Mouse (Mus musculus) intestine, embryonic 14.5 days (tissue): ENCODE measurements around the gene Tbata. TPM values are rescaled to one million over a fixed set of nuclear protein-coding genes. Genes with fewer than 3 reads are reported as not detected.

Source experiments
- ATAC-seq: fragments of 200-750 bp; cut with Nextera tagmentation; replicated peaks from 2 replicates; pipeline ENCODE4 v1.8.0; 2017; ENCODE audit warnings: low read depth, moderate number of reproducible peaks, moderate TSS enrichment, moderate library complexity; ENCODE audit not compliant: low FRiP score, low TSS enrichment
- DNase-seq: peaks from one replicate; pipeline ENCODE4 v3.0.0-alpha.2; 2018; ENCODE audit warnings: low spot score
- H3K27ac ChIP-seq: fragments of 300-500 bp; sonication (generic); 2 replicates; pipeline ENCODE4 v1.5.1; 2014; ENCODE audit warnings: low read depth, mild to moderate bottlenecking, control low read depth
- H3K27me3 ChIP-seq: fragments of 300-500 bp; sonication (generic); replicated peaks from 2 replicates; pipeline ENCODE4 v1.6.1; 2014; ENCODE audit warnings: low read length, control low read depth; ENCODE audit not compliant: control insufficient read depth, insufficient read depth
- H3K36me3 ChIP-seq: fragments of 300-500 bp; sonication (generic); 2 replicates; pipeline ENCODE4 v1.6.1; 2014; ENCODE audit warnings: low read length, control low read depth; ENCODE audit not compliant: control insufficient read depth, insufficient read depth
- H3K4me1 ChIP-seq: fragments of 300-500 bp; sonication (generic); replicated peaks from 2 replicates; pipeline ENCODE4 v1.6.1; 2014; ENCODE audit warnings: low read length, control low read depth, mixed read lengths; ENCODE audit not compliant: control insufficient read depth, insufficient read depth
- H3K4me2 ChIP-seq: fragments of 300-500 bp; sonication (generic); 2 replicates; pipeline ENCODE4 v1.6.1; 2014; ENCODE audit warnings: low read length
- H3K4me3 ChIP-seq: fragments of 300-500 bp; sonication (generic); 2 replicates; pipeline ENCODE4 v1.5.1; 2014; ENCODE audit warnings: low read depth, low read length, control low read depth, mixed read lengths
- H3K9ac ChIP-seq: fragments of 300-500 bp; sonication (generic); 2 replicates; pipeline ENCODE4 v1.6.1; 2014; ENCODE audit warnings: mild to moderate bottlenecking, low read length
- H3K9me3 ChIP-seq: fragments of 300-500 bp; sonication (generic); 2 replicates; pipeline ENCODE4 v1.6.1; 2016; ENCODE audit warnings: low read length, control low read depth; ENCODE audit not compliant: control insufficient read depth
- WGBS: fragments of 180-500 bp; shearing (Covaris S2); extraction: QIAGEN DNeasy Blood & Tissue Kit; methylation state at CpG from one replicate; pipeline ENCODE4 v1.1.7; 2014; 5-methylcytosine and 5-hydroxymethylcytosine counted together
- polyA plus RNA-seq: library from polyadenylated mRNA; unstranded; fragments of >200 nt; fragmentation: Nextera tagmentation; extraction: Ambion mirVana; gene quantifications from 2 replicates; pipeline ENCODE4 v1.2.1, GENCODE M21; 2014

The Tbata gene
- polyA plus RNA-seq, 1 experiment from 2014 or later: not detected

DNA sequence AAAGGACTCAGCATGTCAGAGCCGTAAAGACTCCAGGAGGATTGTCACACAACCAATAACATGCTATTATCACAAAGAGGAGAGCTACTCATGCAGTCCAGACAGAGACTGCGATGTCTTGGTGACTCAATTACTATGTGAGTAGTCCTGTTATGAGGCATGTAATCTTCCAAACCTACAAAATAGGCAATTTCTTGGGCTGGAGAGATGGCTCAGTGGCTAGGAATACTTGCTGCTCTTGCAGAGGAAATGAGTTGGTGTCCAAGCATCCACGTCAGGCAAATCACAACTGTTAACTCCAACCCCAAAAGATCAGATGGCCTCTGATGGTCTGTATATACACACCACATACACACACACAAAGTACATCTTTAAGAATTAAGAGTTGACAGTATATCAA is 16.1 kb upstream of the Tbata start:
- Histone ChIP-seq H3K9ac (no peak overlapping the region), H3K9me3 (no peaks in the 10 kb centered on the region), H3K4me2 (no peak overlapping the region), H3K36me3 (no peaks in the 10 kb centered on the region), H3K27ac (no peak overlapping the region), H3K4me3 (no peak overlapping the region), H3K4me1 (no peaks in the 10 kb centered on the region; the same call in 1 of the 2 replicates), H3K27me3 (no peaks in the 10 kb centered on the region)
- ATAC-seq (no peak), DNase-seq (no peak)
- WGBS: 82% methylated on average over 3 of the region's 3 CpGs

- no peak overlapping the region for H3K4me3 ChIP-seq
- H3K27me3 ChIP-seq: no peaks in the 10 kb centered on the region
- no peak overlapping the region for H3K9ac ChIP-seq
- H3K36me3 ChIP-seq: no peaks in the 10 kb centered on the region
- H3K4me1 ChIP-seq: no peaks in the 10 kb centered on the region
- H3K9me3 ChIP-seq: no peaks in the 10 kb centered on the region
- no peak for ATAC-seq
- WGBS: 96% methylated on average over 2 of the region's 2 CpGs
- H3K4me2 ChIP-seq: no peak overlapping the region
- no peak overlapping the region for H3K27ac ChIP-seq
- no peak for DNase-seq
Observed at GRCm38 (mm10) chr10:61156453-61156852, 15.3 kb upstream of the Tbata start.

GRCm38 (mm10) chr10:61158594-61158993 is 13.2 kb upstream of the Tbata start:
- no peak overlapping the region for H3K27ac ChIP-seq
- WGBS: 51% methylated on average over 3 of the region's 3 CpGs
- H3K9ac ChIP-seq: no peak overlapping the region
- no peaks in the 10 kb centered on the region for H3K36me3 ChIP-seq
- no peak overlapping the region for H3K4me3 ChIP-seq
- H3K4me1 ChIP-seq: no peaks in the 10 kb centered on the region
- H3K4me2 ChIP-seq: no peak overlapping the region
- no peaks in the 10 kb centered on the region for H3K27me3 ChIP-seq
- no peaks in the 10 kb centered on the region for H3K9me3 ChIP-seq
- DNase-seq (no peak), ATAC-seq (no peak)

GRCm38 (mm10) chr10:61160089-61160488 is 11.7 kb upstream of the Tbata start:
- Histone ChIP-seq H3K9me3 (no peaks in the 10 kb centered on the region), H3K27me3 (no peaks in the 10 kb centered on the region), H3K4me2 (no peak overlapping the region), H3K9ac (no peak overlapping the region), H3K4me1 (no peaks in the 10 kb centered on the region), H3K4me3 (no peak overlapping the region), H3K27ac (no peak overlapping the region), H3K36me3 (no peaks in the 10 kb centered on the region)
- 67% methylated on average over 7 of the region's 7 CpGs for WGBS
- DNase-seq (no peak), ATAC-seq (no peak)

DNA sequence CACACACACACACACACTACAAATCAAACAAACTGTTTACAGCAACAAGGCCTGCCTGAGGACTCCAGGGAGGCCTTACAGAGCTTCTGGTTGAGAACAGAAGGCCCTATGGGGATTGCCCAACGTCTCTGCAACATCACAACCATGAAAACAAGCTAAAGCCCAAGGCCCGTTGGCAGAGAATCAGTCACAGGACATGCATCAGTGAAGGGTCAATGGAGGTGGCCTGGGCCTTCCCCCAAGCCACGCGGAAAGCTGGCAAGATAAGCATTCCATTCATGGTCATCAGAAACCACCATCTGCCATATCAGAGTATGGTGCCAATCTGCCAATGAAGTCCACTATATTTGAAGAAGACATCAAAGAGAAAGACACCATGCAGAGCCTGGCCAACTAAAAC is 11.1 kb upstream of the Tbata start:
- DNase-seq (no peak), ATAC-seq (no peak)
- H3K9ac ChIP-seq: no peak overlapping the region
- no peak overlapping the region for H3K4me2 ChIP-seq
- no peak overlapping the region for H3K4me3 ChIP-seq
- no peak overlapping the region for H3K27ac ChIP-seq
- no peaks in the 10 kb centered on the region for H3K9me3 ChIP-seq
- WGBS: 78% methylated on average over 4 of the region's 4 CpGs
- no peaks in the 10 kb centered on the region for H3K4me1 ChIP-seq
- no peaks in the 10 kb centered on the region for H3K36me3 ChIP-seq
- no peaks in the 10 kb centered on the region for H3K27me3 ChIP-seq

GRCm38 (mm10) chr10:61162366-61162765 is 9.4 kb upstream of the Tbata start:
- no peak overlapping the region for H3K27ac ChIP-seq
- WGBS: 61% methylated on average over 3 of the region's 3 CpGs
- DNase-seq (no peak), ATAC-seq (no peak)
- H3K4me2 ChIP-seq: no peak overlapping the region
- H3K9ac ChIP-seq: no peak overlapping the region
- no peak overlapping the region for H3K4me3 ChIP-seq
- H3K27me3 ChIP-seq: no peaks in the 10 kb centered on the region
- no peaks in the 10 kb centered on the region for H3K9me3 ChIP-seq
- no peaks in the 10 kb centered on the region for H3K36me3 ChIP-seq
- H3K4me1 ChIP-seq: no peaks in the 10 kb centered on the region

- 40% methylated on average over 9 of the region's 9 CpGs for WGBS
- DNase-seq (no peak), ATAC-seq (no peak)
- H3K4me2 ChIP-seq: no peak overlapping the region
- H3K4me1 ChIP-seq: no peaks in the 10 kb centered on the region
- H3K4me3 ChIP-seq: no peak overlapping the region
- no peak overlapping the region for H3K9ac ChIP-seq
- H3K27me3 ChIP-seq: no peaks in the 10 kb centered on the region; the same call in 1 of the 2 replicates
- no peak overlapping the region for H3K27ac ChIP-seq
- no peaks in the 10 kb centered on the region for H3K9me3 ChIP-seq
- no peaks in the 10 kb centered on the region for H3K36me3 ChIP-seq
Observed at GRCm38 (mm10) chr10:61167333-61168096, 4.2 kb upstream of the Tbata start.

DNA sequence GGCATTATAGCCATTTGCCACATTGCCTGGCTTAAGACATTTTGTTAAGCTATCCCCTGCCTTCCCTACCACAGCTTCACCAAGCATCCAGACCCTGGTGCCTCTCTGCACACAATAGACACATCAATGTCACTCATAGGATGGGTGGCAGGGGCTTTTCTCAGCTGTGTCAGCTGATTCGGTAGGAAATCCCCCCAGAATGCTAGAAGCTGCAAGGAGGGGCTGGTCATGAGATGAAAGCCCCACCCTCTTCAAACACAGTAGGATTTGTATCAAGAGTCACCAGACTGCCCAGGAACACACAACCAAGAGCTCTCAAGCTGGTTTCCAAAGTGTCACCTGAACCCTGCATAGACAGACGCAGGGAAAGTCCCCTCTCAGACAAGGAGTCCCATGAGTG is 3.4 kb upstream of the Tbata start:
- Histone ChIP-seq H3K4me1 (no peaks in the 10 kb centered on the region), H3K9me3 (no peaks in the 10 kb centered on the region), H3K27ac (no peak overlapping the region), H3K36me3 (no peaks in the 10 kb centered on the region), H3K4me3 (no peak overlapping the region), H3K4me2 (no peak overlapping the region), H3K27me3 (no peaks in the 10 kb centered on the region; the same call in 1 of the 2 replicates), H3K9ac (no peak overlapping the region)
- 59% methylated on average over 2 of the region's 2 CpGs for WGBS
- DNase-seq: no peak
- no peak for ATAC-seq

DNA sequence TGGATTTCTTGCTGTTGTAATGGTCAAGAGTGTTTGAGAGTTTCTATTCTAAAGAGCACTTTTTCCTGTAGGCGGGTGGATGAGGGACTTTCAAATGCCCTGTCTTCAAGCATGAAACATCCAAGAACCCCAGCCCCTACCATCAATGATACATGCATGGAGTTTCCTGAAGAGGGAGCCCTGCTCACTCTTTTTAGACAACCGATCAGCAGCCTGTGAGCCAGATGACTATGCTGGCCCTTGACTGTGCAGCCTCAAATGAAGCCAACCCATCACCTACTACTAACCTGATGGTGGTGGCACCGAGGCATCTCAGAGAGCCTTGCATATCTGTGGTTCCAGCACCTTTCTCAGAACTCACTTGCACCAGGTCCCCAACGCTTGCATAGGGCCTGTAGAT is 742 bp downstream of the Tbata start:
- Histone ChIP-seq H3K9ac (no peak overlapping the region), H3K27ac (no peak overlapping the region), H3K4me1 (no peaks in the 10 kb centered on the region), H3K27me3 (no peaks in the 10 kb centered on the region; the same call in 1 of the 2 replicates), H3K4me2 (no peak overlapping the region), H3K36me3 (no peaks in the 10 kb centered on the region), H3K4me3 (no peak overlapping the region), H3K9me3 (no peaks in the 10 kb centered on the region)
- 86% methylated on average over 4 of the region's 4 CpGs for WGBS
- ATAC-seq (no peak), DNase-seq (no peak)
